Mouse (Mus musculus): ENCODE results near the gene Adgrv1. TPM values are rescaled to one million over a fixed set of nuclear protein-coding genes. Genes with fewer than 3 reads are reported as not detected.

Adgrv1 gene
- total and polyA plus RNA-seq, 3 experiments, result 0.17 to 0.44 (median 0.27) TPM

DNA sequence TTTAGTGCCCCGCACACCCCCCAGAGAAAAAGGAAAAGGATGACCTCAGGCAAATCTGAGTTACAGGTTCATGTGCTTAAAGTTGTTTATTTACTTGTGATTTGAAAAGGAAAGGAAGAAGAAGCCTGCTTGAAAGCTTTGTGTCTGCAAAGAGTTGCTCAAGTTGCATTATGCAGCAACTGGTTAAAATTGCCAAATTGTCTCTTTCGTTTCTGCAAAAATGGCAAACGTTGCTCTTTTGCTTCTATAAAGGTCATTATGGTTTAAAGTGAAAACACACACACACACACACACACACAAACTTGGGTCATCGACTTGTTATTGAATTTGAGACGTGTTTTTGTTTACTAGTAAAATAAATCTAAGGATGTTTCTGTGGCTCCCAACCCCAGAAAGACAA, 500.3 kb downstream of the Adgrv1 start:
- Histone ChIP-seq H3K27me3 (replicated peaks) (no peaks in the 10 kb centered on the region), H3K27ac (ENCODE audit: insufficient read depth, low read depth) (no peak overlapping the region), H3K4me2 (ENCODE audit: insufficient read depth, low read depth, poor library complexity, severe bottlenecking) (no peak overlapping the region), H3K4me3 (replicated peaks in 1 of 3; ENCODE audit: low read depth in 2 of 3, low read length in 2 of 3, poor library complexity in 1 of 3) (no peak overlapping the region), H3K9ac (ENCODE audit: insufficient read depth, low read depth) (no peak overlapping the region), H3K36me3 (replicated peaks in 1 of 2; ENCODE audit: control insufficient read depth in 1 of 2, insufficient read depth in 1 of 2, low read length in 1 of 2) (no peaks in the 10 kb centered on the region), H3K79me2 (replicated peaks; ENCODE audit: control insufficient read depth, extremely low read depth, insufficient read depth, poor library complexity, severe bottlenecking) (no peaks in the 10 kb centered on the region), H3K9me3 (replicated peaks; ENCODE audit: low read length) (no peaks in the 10 kb centered on the region), H3K4me1 (ENCODE audit: control insufficient read depth in 1 of 2, insufficient read depth in 2 of 2) (peaks cover 2 to 13% of the 10 kb centered on the region in 2 experiments; a peak in 2 of 4 replicates)
- no peak for DNase-seq (ENCODE audit: extremely low read depth)
- dilution Hi-C loops (cut with MboI; ENCODE audit: extremely low pct_ligation_motif_present, extremely low pct_unique_long_range_greater_than_20kb, low sequenced_read_pairs) (no loop called here), in situ Hi-C loops (cut with MboI; ENCODE audit: low pct_ligation_motif_present, low pct_unique_long_range_greater_than_20kb, low sequenced_read_pairs) (no loop called here)
- TF ChIP-seq SIN3A (IDR thresholded peaks at IDR 0.05; ENCODE audit: low read length) (no peak), SMC3 (IDR thresholded peaks at IDR 0.05; ENCODE audit: low read depth, low read length) (no peak), RCOR1 (conservative IDR thresholded peaks at IDR 0.05; ENCODE audit: low read depth, low read length) (no peak), CHD1 (IDR thresholded peaks at IDR 0.05; ENCODE audit: low read depth, low read length) (no peak), TCF12 (IDR thresholded peaks at IDR 0.05; ENCODE audit: low read depth, low read length) (no peak), ZMIZ1 (IDR thresholded peaks at IDR 0.05; ENCODE audit: low read depth, low read length) (no peak), MAFK (IDR thresholded peaks at IDR 0.05; ENCODE audit: insufficient replicate concordance, low read length) (no peak), POLR2AphosphoS2 (IDR thresholded peaks at IDR 0.05; ENCODE audit: low read depth, low read length) (no peak), NELFE (IDR thresholded peaks at IDR 0.05; ENCODE audit: low read depth, low read length) (no peak)

DNA sequence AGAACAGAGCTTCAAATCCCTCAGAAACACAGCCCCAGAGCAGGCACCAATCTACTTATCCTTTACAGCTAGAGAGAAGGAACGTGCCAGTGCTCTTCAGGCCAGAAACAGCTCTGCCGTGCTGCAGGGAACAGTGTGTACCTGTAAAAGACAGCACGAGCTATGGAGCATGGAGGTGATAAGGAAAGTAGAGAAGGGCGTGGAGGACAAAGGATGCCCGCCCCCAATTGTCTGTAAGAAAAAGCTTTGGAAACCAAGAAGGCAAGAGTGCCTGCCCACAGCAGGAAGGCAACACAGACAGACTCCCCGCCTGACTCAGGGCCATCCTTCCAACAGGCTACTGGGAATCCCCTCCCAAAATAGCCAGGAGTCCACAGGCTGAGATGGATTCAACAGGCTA, 501.1 kb downstream of the Adgrv1 start:
- Histone ChIP-seq H3K27ac (ENCODE audit: insufficient read depth, low read depth) (no peak overlapping the region), H3K79me2 (replicated peaks; ENCODE audit: control insufficient read depth, extremely low read depth, insufficient read depth, poor library complexity, severe bottlenecking) (no peaks in the 10 kb centered on the region), H3K36me3 (replicated peaks in 1 of 2; ENCODE audit: control insufficient read depth in 1 of 2, insufficient read depth in 1 of 2, low read length in 1 of 2) (no peaks in the 10 kb centered on the region), H3K4me1 (ENCODE audit: control insufficient read depth in 1 of 2, insufficient read depth in 2 of 2) (peaks cover 2 to 9% of the 10 kb centered on the region in 2 experiments; a peak in 2 of 4 replicates), H3K9ac (ENCODE audit: insufficient read depth, low read depth) (no peak overlapping the region), H3K9me3 (replicated peaks; ENCODE audit: low read length) (no peaks in the 10 kb centered on the region), H3K4me2 (ENCODE audit: insufficient read depth, low read depth, poor library complexity, severe bottlenecking) (no peak overlapping the region), H3K4me3 (replicated peaks in 1 of 3; ENCODE audit: low read depth in 2 of 3, low read length in 2 of 3, poor library complexity in 1 of 3) (no peak overlapping the region), H3K27me3 (replicated peaks) (no peaks in the 10 kb centered on the region)
- TF ChIP-seq MAX (IDR thresholded peaks at IDR 0.05; ENCODE audit: low read length), result no peak
- TF ChIP-seq JUND (conservative IDR thresholded peaks at IDR 0.05; ENCODE audit: low read depth, low read length), result no peak
- no peak for TF ChIP-seq SIN3A (IDR thresholded peaks at IDR 0.05; ENCODE audit: low read length)
- no peak for TF ChIP-seq TBP (conservative IDR thresholded peaks at IDR 0.05; ENCODE audit: low read depth, low read length)
- TF ChIP-seq CHD2 (IDR thresholded peaks at IDR 0.05; ENCODE audit: low read length), result no peak
- no peak for TF ChIP-seq EP300 (IDR thresholded peaks at IDR 0.05; ENCODE audit: low read length)
- no peak for TF ChIP-seq BHLHE40 (IDR thresholded peaks at IDR 0.05; ENCODE audit: low read depth, low read length)
- no peak for TF ChIP-seq RAD21 (IDR thresholded peaks at IDR 0.05; ENCODE audit: low read depth, low read length)
- TF ChIP-seq GABPA (IDR thresholded peaks at IDR 0.05; ENCODE audit: insufficient replicate concordance, low read depth, low read length), result no peak
- no peak for TF ChIP-seq ZKSCAN1 (IDR thresholded peaks at IDR 0.05; ENCODE audit: borderline replicate concordance, low read depth, low read length)
- no peak for TF ChIP-seq MEF2A (IDR thresholded peaks at IDR 0.05; ENCODE audit: borderline replicate concordance, low read depth, low read length)
- TF ChIP-seq NELFE (IDR thresholded peaks at IDR 0.05; ENCODE audit: low read depth, low read length), result no peak
- TF ChIP-seq POLR2AphosphoS2 (IDR thresholded peaks at IDR 0.05; ENCODE audit: low read depth, low read length), result no peak
- TF ChIP-seq CHD1 (IDR thresholded peaks at IDR 0.05; ENCODE audit: low read depth, low read length), result no peak
- TF ChIP-seq TCF12 (IDR thresholded peaks at IDR 0.05; ENCODE audit: low read depth, low read length), result no peak
- TF ChIP-seq MAZ (IDR thresholded peaks at IDR 0.05; ENCODE audit: low read depth, low read length), result no peak
- no peak for TF ChIP-seq JUN (IDR thresholded peaks at IDR 0.05; ENCODE audit: insufficient read depth, low read depth, low read length)
- dilution Hi-C loops (cut with MboI; ENCODE audit: extremely low pct_ligation_motif_present, extremely low pct_unique_long_range_greater_than_20kb, low sequenced_read_pairs), result no loop called here
- in situ Hi-C loops (cut with MboI; ENCODE audit: low pct_ligation_motif_present, low pct_unique_long_range_greater_than_20kb, low sequenced_read_pairs), result no loop called here
- DNase-seq (ENCODE audit: extremely low read depth), result no peak

Data from CH12.LX (cell line).